Mouse (Mus musculus): ENCODE measurements around the gene 4933411K16Rik. TPM values are rescaled to one million over a fixed set of nuclear protein-coding genes. Genes with fewer than 3 reads are reported as not detected.

Gene 4933411K16Rik
- not detected in 2 replicates for total RNA-seq (2017)

- ATAC-seq (replicated peaks; ENCODE audit: low read depth, poor library complexity, severe bottlenecking): no peak
Measured at GRCm38 (mm10) chr19:42051948-42052347, at the start of gene 4933411K16Rik. 4933411K16Rik (plus strand) TSS chr19:42052248.

- no peak for ATAC-seq (replicated peaks; ENCODE audit: low read depth, poor library complexity, severe bottlenecking)
Measured at GRCm38 (mm10) chr19:42004258-42004657, 47.8 kb upstream of the 4933411K16Rik start.

- ATAC-seq (replicated peaks; ENCODE audit: low read depth, poor library complexity, severe bottlenecking): peak; percentile 85
Measured at GRCm38 (mm10) chr19:42005616-42006015, 46.4 kb upstream of the 4933411K16Rik start.

GRCm38 (mm10) chr19:42006568-42006967, 45.5 kb upstream of the 4933411K16Rik start:
- no peak for ATAC-seq (replicated peaks; ENCODE audit: low read depth, poor library complexity, severe bottlenecking)

GRCm38 (mm10) chr19:42008586-42008985, 43.5 kb upstream of the 4933411K16Rik start:
- ATAC-seq (replicated peaks; ENCODE audit: low read depth, poor library complexity, severe bottlenecking): no peak

- ATAC-seq (replicated peaks; ENCODE audit: low read depth, poor library complexity, severe bottlenecking): no peak
Measured at GRCm38 (mm10) chr19:42009067-42009466, 43.0 kb upstream of the 4933411K16Rik start.

GRCm38 (mm10) chr19:42010436-42010835, 41.6 kb upstream of the 4933411K16Rik start:
- ATAC-seq (replicated peaks; ENCODE audit: low read depth, poor library complexity, severe bottlenecking): no peak

- ATAC-seq (replicated peaks; ENCODE audit: low read depth, poor library complexity, severe bottlenecking): no peak
Measured at GRCm38 (mm10) chr19:42011123-42011522, 40.9 kb upstream of the 4933411K16Rik start.

GRCm38 (mm10) chr19:42014231-42014825, 37.7 kb upstream of the 4933411K16Rik start:
- ATAC-seq (replicated peaks; ENCODE audit: low read depth, poor library complexity, severe bottlenecking): no peak

- no peak for ATAC-seq (replicated peaks; ENCODE audit: low read depth, poor library complexity, severe bottlenecking)
Measured at GRCm38 (mm10) chr19:42015001-42015400, 37.0 kb upstream of the 4933411K16Rik start.

- no peak for ATAC-seq (replicated peaks; ENCODE audit: low read depth, poor library complexity, severe bottlenecking)
Measured at GRCm38 (mm10) chr19:42016251-42016650, 35.8 kb upstream of the 4933411K16Rik start.

GRCm38 (mm10) chr19:42016840-42017239, 35.2 kb upstream of the 4933411K16Rik start:
- ATAC-seq (replicated peaks; ENCODE audit: low read depth, poor library complexity, severe bottlenecking): no peak

- peak; percentile 67 for ATAC-seq (replicated peaks; ENCODE audit: low read depth, poor library complexity, severe bottlenecking)
Measured at GRCm38 (mm10) chr19:42017399-42018247, 34.4 kb upstream of the 4933411K16Rik start.

- ATAC-seq (replicated peaks; ENCODE audit: low read depth, poor library complexity, severe bottlenecking): peak; percentile 41
Measured at GRCm38 (mm10) chr19:42019011-42019522, 33.0 kb upstream of the 4933411K16Rik start.

GRCm38 (mm10) chr19:42021681-42022541, 30.1 kb upstream of the 4933411K16Rik start:
- ATAC-seq (replicated peaks; ENCODE audit: low read depth, poor library complexity, severe bottlenecking): no peak

- ATAC-seq (replicated peaks; ENCODE audit: low read depth, poor library complexity, severe bottlenecking): no peak
Measured at GRCm38 (mm10) chr19:42022542-42022848, 29.6 kb upstream of the 4933411K16Rik start.

- peak; percentile 96 for ATAC-seq (replicated peaks; ENCODE audit: low read depth, poor library complexity, severe bottlenecking)
Measured at GRCm38 (mm10) chr19:42026158-42026557, 25.9 kb upstream of the 4933411K16Rik start.

- no peak for ATAC-seq (replicated peaks; ENCODE audit: low read depth, poor library complexity, severe bottlenecking)
Measured at GRCm38 (mm10) chr19:42031112-42031511, 20.9 kb upstream of the 4933411K16Rik start.

- no peak for ATAC-seq (replicated peaks; ENCODE audit: low read depth, poor library complexity, severe bottlenecking)
Measured at GRCm38 (mm10) chr19:42033611-42034010, 18.4 kb upstream of the 4933411K16Rik start.

GRCm38 (mm10) chr19:42034146-42034775, 17.8 kb upstream of the 4933411K16Rik start:
- 0 out of 2 replicates have a peak, but pooled peaks have one; percentile 6 for ATAC-seq (replicated peaks; ENCODE audit: low read depth, poor library complexity, severe bottlenecking)

Data from common myeloid progenitor, adult 5-6 weeks (primary cell).